Mouse (Mus musculus): ENCODE results near the gene Rnaseh1.
A peak's percentile ranks its signal among the peaks of the same experiment; 100 is the strongest.

The Rnaseh1 gene

DNA sequence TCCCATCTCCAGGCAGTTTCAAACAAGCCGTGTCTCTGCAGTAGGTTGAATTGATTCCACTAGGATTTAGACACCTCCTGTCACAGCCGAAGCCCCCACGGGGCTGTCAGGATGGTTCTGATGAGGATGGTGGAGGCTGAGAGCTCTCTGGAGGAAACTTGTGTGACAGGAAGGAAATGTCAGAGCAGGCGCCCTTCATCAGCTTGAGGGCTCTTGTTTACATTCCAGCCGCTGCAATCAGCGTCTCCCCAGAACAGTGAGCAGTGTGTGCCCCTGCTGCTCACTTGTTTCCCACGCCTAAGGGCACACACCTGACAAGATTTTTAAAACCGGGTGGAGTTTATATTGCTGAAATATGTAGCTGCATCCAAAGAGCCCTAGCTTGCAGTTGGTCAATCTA is 17.9 kb downstream of the Rnaseh1 start:
- DNase-seq (ENCODE audit: low spot score in 2 of 2), result no peak

DNA sequence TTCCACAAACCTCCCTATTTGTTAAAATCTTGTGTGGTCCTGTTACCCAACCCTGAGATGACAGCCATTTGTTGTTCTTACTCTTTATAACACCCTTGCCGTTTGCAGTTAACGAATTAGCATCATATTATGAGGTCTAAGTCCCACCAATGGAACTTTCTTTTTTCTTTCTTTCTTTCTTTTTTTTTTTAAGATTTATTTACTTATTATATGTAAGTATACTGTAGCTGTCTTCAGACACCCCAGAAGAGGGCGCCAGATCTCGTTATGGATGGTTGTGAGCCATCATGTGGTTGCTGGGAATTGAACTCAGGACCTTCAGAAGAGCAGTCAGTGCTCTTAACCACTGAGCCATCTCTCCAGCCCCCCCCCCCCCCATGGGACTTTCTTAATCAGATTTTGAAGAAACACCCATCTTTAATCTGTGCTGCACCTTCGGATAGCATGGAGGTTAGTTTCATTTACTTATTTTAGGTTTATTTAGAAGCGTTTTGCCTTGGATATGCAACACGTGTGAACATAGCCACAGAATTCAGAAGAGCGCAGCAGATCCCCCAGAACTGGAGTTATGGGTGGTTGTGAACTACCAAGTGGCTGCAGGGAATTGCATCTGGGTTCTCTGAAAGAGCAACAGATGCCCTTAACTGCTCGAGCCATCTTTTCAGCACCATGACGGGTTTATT is 24.8 kb downstream of the Rnaseh1 start:
- DNase-seq (ENCODE audit: low spot score in 2 of 2), result no peak

DNA sequence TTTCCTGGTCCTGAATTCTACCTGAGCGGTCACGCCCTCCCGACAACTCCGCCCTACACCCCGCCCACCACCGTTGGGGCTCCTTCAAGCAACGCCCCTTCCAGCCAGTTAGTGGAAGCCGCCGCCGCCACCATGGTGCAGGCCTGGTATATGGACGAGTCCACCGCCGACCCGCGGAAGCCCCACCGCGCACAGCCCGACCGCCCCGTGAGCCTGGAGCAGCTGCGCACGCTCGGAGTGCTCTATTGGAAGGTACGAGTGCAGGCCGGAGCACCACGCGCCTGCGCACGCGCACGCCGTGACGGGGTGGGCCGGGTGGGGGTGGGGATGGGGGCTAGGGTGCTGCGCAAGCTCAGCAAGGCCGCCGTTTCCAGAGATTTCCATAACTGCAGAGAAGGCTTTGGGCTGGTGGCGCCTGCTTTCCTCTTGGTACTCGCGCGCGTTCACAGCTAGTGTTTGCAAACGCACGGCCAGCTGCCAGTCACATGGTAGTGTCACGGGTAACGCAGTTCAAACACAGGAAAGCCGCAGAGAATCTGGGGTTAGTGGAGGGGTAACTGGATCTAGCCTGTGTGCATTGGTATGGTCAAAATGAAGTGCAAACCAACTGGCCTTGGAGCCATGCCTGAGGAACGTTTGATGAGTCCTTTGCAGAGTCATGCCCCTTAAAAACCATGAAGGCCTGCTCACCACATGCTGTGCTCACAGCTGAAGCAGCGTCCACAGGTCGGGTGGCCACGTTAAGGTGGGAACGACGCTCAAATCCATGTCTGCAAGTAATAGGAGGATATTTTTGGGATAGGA is 25.9 kb downstream of the Rnaseh1 start, which contains the start of gene Adi1:
Adi1 (plus strand) TSS at position 111 of the 804 bp plus-strand sequence.
- DNase-seq (ENCODE audit: low spot score in 2 of 2), result peak; percentile 93 to 94

DNA sequence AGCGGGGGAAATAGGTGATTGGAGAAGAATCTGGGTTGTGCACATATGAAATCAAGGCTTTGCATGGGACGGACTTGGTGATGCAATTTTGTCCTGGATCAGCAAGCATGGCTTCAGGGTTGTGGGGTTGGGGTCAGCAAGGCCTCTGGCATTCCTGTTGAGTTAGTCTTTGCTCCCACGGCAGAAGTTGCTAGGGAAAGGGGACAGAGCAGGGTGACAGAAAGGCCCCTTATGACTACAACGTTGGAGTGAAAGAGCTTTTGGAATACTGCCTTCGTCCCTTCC is 26.5 kb downstream of the Rnaseh1 start:
- DNase-seq (ENCODE audit: low spot score in 2 of 2), result no peak

GRCm38 (mm10) chr12:28684674-28685073 is 35.3 kb downstream of the Rnaseh1 start:
- DNase-seq (ENCODE audit: low spot score in 2 of 2), result no peak

DNA sequence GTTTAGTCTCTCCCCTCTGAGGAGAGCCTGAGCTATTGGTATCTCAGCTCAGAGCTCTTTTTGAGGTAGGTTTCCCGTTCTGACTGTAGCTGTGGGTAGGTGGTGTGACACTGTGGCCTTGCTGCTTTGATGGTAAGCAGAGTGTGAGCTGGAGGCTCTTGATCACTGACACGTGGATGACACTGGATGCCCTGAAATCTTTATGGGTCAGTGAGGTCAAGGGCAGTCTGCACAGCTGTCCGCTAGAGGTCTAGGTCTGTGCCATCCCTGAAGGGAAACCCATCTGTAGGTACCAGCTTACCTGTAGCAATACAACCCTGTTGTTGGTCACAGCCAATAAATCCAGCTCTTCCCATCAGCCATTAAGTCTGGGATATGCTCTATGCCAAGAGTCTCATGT is 36.4 kb downstream of the Rnaseh1 start:
- no peak for DNase-seq (ENCODE audit: low spot score in 2 of 2)

- no peak for DNase-seq (ENCODE audit: low spot score in 2 of 2)
Observed at GRCm38 (mm10) chr12:28686199-28686879, 36.9 kb downstream of the Rnaseh1 start.

DNA sequence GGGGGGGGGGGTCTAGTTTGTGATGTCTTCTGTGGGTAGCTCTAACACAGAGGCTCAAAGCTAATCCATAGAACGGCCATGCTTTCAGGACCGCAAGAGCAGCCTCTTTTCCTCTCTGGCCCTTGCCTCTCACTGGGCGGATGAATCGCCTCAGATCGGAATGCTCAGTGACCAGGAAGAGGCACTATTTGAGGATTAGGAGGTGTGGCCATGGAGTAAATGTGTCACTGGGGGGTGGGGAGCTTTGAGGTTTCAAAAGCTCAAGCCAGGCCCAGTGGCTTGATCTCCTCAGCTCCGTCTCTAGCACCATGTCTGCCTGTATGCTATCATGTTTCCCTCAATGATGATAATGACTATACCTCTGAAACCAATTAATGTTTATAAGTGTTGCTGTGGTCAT is 39.6 kb downstream of the Rnaseh1 start:
- DNase-seq (ENCODE audit: low spot score in 2 of 2), result no peak

DNA sequence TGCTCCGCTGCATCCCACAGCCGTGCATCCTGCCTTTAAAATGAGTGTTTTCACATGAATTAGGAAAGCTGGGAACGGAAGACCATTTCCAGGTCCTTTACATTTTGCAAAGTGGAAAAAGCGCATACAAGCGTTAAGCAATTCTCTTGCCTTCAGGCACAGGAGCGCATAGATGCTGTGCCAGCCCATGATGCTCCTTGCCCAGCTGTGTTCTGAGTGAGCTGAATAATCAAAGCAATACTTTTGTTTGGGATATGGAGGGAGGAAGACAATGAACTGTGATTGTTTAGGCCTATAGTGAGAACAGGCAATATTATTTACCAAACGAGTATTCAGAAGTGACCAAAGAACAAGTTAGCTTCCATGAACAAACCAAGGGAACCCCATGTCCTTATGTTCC is 41.3 kb downstream of the Rnaseh1 start:
- DNase-seq (ENCODE audit: low spot score in 2 of 2), result no peak

DNA sequence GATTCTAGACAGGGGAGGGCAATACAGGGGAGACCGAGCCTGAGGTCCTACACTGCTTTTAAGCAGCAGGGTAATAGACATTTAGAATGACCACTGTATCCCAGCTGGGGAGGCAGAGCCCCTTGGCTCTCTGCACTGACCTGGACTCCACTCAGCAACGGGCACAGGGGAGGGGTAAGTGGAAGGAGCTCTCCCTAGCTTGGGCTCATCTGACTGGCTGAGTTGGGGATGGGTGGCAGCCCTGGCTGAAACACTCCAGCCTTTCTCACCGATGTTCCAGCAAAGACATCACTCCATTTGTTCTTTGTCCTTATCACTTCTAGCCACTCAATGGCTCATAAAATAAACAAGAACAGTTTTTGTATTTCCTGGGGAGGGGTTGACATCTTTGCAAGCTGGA is 44.3 kb downstream of the Rnaseh1 start:
- no peak for DNase-seq (ENCODE audit: low spot score in 2 of 2)

DNA sequence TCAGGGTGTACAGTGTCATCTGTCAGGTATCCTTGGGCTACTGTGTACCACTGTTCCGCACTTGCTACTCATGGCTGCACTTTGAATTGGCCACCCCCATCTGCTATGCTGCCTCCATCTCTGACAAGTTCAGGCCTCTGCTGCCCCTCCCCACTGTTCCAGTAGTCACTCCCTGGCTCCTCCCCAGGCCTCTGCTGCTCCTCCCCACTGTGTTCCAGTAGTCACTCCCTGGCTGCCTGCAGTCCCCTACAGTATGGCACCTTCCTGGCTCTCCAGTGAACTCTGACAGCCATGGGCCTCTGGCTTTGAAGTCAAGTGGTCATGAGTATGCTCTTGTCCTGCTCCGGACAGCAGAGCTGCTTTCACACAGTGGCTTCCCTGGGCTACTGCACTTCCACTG is 44.8 kb downstream of the Rnaseh1 start:
- DNase-seq (ENCODE audit: low spot score in 2 of 2), result no peak

DNA sequence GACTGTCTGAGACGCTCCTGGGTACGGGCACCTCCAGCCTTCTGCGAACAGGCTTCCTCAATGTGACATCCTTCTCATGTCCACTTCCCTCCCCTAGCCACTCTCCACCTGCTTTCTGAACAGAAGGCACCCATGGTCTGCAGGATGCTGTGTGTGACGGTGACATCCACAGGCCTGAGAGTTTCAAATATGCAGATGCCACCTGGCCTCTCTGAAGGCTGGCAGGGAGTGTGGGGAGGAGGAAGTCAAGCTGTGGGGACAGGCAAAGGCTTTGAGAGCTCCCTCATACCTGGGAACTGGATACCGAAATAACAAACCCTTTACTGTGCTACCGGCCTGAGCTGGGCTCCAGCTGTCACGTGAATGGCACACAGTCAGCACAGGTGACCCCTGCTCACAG is 45.4 kb downstream of the Rnaseh1 start:
- DNase-seq (ENCODE audit: low spot score in 2 of 2), result no peak

DNA sequence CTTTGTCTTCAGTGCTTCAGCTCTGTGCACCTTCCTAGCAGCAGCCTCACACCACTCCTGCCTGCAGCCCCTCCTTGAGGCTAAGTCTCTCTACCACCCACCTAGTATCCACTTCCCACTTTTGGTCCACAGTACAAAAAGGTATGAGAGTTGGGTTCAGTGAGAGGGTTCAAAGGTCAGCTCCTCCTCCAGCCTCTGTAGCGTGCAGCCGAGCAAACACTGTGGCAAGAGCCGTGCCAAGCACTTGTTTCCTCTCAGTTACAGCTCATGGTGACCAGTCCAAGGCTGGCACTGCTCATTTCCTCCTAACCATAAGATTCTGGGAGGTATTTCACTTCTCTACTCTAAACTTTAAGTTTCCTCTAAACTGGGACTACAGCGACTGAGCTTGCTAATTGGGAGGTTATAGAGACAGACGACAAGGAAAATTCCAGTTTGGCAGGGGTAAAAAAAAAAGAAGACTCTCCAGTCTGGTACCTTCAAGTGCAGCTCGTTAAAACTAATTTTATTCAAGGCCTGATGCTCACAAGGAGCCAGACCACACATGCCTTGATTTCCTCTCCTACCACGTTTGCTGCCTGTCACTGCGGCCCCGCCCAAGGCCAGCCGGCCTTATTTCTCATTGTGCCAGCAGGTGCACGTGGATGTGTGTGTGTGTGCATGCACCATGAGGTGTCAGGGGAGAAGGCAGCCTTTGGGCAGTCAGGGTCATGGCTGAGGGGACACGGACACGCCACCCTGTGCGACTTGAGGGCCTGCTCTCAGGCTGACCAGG is 48.6 kb downstream of the Rnaseh1 start:
- DNase-seq (ENCODE audit: low spot score in 2 of 2), result peak; percentile 65 to 76

DNA sequence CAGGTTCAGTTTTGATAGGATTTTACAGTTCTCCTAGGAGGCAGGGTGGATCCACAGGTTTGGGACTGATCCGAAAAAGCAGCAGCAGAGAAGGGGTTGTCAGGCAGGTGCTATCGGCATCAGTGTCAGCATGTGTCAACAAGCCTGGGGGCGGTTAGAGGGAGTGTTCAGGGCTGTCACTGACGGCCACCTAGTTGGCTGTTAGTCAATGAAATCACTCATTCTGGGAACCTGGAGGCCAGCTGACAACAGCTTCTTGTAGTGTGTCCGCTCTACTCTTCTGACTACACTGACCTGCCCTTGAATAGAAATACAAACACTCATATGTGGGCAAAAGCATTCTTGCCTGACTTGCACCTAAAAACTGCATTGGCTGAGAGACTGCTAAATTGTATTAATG is 49.7 kb downstream of the Rnaseh1 start:
- DNase-seq (ENCODE audit: low spot score in 2 of 2), result no peak

- peak; percentile 85 to 88 for DNase-seq (ENCODE audit: low spot score in 2 of 2)
Observed at GRCm38 (mm10) chr12:28699656-28700055, 50.3 kb downstream of the Rnaseh1 start.

DNA sequence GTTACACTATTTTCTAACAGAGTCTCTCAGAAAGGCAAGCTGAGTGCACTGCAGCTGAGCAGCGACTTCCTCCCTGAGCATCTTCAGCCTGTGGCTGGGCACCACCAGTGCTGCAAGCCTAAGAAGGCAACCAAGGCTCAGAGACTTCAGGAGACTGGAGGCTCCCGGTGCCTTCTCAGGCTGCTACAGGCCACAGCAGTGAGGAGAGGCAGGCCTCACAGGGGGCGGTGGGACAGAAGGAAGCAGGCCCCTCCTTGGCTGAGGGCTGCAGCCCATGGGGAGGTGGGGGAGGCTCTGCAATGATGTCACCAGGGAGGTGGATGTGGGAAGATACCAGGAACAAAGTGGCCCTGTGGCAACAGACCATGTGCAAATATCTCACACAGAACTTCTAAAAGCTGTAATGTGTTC is 50.7 kb downstream of the Rnaseh1 start:
- peak in 1 of 2 experiments; percentile 36 for DNase-seq (ENCODE audit: low spot score in 2 of 2)

GRCm38 (mm10) chr12:28700561-28701025 is 51.2 kb downstream of the Rnaseh1 start:
- DNase-seq (ENCODE audit: low spot score in 2 of 2), result peak; percentile 84 to 88

- peak; percentile 67 to 78 for DNase-seq (ENCODE audit: low spot score in 2 of 2)
Observed at GRCm38 (mm10) chr12:28701302-28701701, 51.9 kb downstream of the Rnaseh1 start.

GRCm38 (mm10) chr12:28704381-28704780 is 55.0 kb downstream of the Rnaseh1 start:
- no peak for DNase-seq (ENCODE audit: low spot score in 2 of 2)

DNA sequence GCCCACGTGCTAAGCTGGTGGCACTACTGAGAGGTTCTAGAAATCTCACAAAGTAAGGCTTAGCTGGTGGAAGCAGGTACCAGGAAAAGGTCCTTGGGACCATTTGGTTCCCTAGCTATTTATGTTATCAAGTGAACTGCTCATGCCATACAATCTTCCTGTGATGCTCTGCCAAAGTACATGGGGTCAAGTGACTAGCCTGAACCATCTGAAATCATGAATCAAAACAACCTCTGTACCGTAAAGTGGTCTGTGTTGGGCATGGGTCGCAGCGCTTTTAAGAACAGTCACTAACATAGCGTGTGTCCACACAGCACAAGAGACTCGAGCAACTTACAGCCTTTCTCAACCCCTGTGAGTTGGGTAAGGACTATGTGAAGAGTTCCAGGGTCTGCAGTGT is 55.8 kb downstream of the Rnaseh1 start:
- no peak for DNase-seq (ENCODE audit: low spot score in 2 of 2)

GRCm38 (mm10) chr12:28708154-28708553 is 58.8 kb downstream of the Rnaseh1 start:
- DNase-seq (ENCODE audit: low spot score in 2 of 2), result no peak
